Mouse (Mus musculus): ENCODE results near the gene Rnf215. TPM values are rescaled to one million over a fixed set of nuclear protein-coding genes. Genes with fewer than 3 reads are reported as not detected.

Rnf215 gene
- 31.8 TPM for polyA plus RNA-seq (2021)

GRCm38 (mm10) chr11:4134986-4135935 is at the start of gene Rnf215:
Gene Rnf215 (plus strand): TSS chr11:4135202.
- ChIA-PET POLR2A (interaction anchor here (1.2 kb wide), 1 partner anchor 84 kb away, joined by 4 read pairs; no protein-coding TSS in a partner anchor), CTCF (interaction anchor here (0.9 to 2.4 kb wide), 13 partner anchors 8 to 316 kb away, joined by 3 to 22 read pairs (median 6); partner anchors contain the start of gene Sec14l2)
- peak; percentile 83 for ATAC-seq
- TF ChIP-seq CTCF (IDR thresholded peaks at IDR 0.05) = no peak
- no peak for DNase-seq (ENCODE audit: low read depth, low spot score)
- in situ Hi-C loops (cut with MboI; ENCODE audit: low pct_unique_long_range_greater_than_20kb) = loop anchor here (5.0 to 10.0 kb wide), 2 partner anchors 82 to 300 kb away; partner anchors contain the start of gene Castor1
- peaks cover 4% of the 10 kb centered on the region for H3K27me3 ChIP-seq

DNA sequence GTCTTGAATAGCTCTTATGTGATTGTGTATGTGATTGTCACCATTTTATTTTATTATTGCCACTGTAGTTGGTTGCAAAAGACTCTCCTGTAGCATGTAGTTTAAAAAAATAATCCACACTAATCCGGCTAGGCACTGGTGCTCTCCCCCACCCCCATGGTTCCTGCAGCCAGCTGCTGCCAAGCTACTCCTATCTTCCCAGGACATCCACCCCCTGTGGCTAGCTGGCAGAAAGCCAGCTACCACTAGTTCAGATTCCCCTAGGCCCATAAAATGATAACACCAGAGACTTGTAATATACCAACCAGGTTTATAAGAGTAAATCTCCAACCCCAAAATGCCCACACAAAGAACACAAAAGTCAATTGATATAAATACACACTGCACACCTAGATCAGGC is 48.8 kb upstream of the Rnf215 start:
- TF ChIP-seq CTCF (IDR thresholded peaks at IDR 0.05) = no peak
- ChIA-PET POLR2A (interaction anchor here (1.5 kb wide), 1 partner anchor 11 kb away, joined by 3 read pairs; no protein-coding TSS in a partner anchor), CTCF (interaction anchor here (0.7 to 2.1 kb wide), 6 partner anchors 8 to 133 kb away, joined by 3 to 5 read pairs (median 3); no protein-coding TSS in a partner anchor)
- ATAC-seq (no peak), DNase-seq (ENCODE audit: low read depth, low spot score) (no peak)
- H3K27me3 ChIP-seq = no peaks in the 10 kb centered on the region
- in situ Hi-C loops (cut with MboI; ENCODE audit: low pct_unique_long_range_greater_than_20kb) = no loop called here

DNA sequence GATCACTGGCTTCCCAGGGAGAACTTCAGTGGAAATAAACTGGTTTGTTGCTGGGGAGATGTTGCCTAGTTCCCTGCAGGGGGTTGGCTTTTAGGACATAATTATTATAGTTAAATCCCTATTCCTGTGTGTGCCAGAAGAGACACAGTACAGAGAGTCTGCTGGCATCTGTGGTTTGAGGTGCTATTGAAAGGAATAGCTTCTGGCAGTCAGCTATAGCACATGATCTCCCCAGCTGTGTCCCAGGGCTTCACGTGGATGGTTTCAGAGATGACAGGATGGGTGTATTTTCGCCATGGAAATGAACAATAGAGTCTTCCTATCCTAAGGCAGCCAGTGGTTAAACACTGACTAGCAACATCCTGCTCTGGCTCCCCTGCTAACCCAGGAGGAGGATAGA is 47.7 kb upstream of the Rnf215 start:
- TF ChIP-seq CTCF (IDR thresholded peaks at IDR 0.05) = no peak
- CTCF ChIA-PET = interaction anchor here (0.9 to 1.4 kb wide), 2 partner anchors 12 to 38 kb away, joined by 3 read pairs; no protein-coding TSS in a partner anchor
- DNase-seq (ENCODE audit: low read depth, low spot score) = peak; percentile 93
- H3K27me3 ChIP-seq = no peaks in the 10 kb centered on the region
- ATAC-seq = peak; percentile 79
- POLR2A ChIA-PET = interaction anchor here (0.7 to 1.5 kb wide), 3 partner anchors 9 to 99 kb away, joined by 3 read pairs; partner anchors contain the start of gene Tbc1d10a
- in situ Hi-C loops (cut with MboI; ENCODE audit: low pct_unique_long_range_greater_than_20kb) = no loop called here

- no peak for ATAC-seq
- in situ Hi-C loops (cut with MboI; ENCODE audit: low pct_unique_long_range_greater_than_20kb) = no loop called here
- no peaks in the 10 kb centered on the region for H3K27me3 ChIP-seq
- POLR2A ChIA-PET = no interaction called here
- CTCF ChIA-PET = interaction anchor here (1.0 to 1.5 kb wide), 4 partner anchors 9 to 39 kb away, joined by 3 to 9 read pairs (median 5); no protein-coding TSS in a partner anchor
- DNase-seq (ENCODE audit: low read depth, low spot score) = no peak
- TF ChIP-seq CTCF (IDR thresholded peaks at IDR 0.05) = no peak
These were observed 41.3 kb upstream of the Rnf215 start for GRCm38 (mm10) chr11:4093459-4094377.

DNA sequence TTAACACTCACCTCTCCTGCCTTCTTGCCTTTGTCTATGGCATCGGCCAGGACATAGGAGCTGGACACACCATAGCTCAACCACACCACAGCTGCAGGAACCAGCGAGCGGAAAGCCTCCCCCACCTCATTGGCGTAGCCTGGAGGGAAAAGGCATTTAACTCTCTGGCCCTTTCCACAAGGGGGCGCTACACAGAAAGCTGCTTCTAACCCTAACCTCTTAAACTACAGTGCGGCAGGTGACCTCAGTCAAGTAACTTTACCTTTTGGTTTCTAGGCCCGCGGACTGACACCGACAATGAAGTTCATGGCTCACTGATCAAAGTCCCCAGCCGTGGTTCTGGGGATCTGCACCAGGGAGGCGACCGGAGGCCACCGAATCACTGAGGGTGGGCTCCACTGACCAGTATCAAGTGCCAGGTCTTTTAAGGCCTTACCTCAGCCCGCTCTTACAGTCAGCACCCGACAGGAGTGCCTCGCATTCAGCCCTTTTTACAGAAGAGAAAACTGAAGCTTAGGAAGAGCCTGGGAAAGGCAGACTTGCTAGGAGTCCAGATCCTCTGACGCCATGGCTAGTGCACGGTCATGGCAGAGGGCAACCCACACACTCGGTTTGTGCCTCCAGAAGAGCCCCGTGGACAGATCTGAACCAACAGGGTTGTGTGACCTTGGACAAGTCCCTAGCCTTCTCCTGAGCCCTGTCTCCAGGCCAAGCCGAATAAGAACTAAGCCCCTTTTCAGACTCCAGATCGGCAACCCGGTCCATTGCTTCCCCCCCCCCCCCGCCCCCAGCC is 40.4 kb upstream of the Rnf215 start:
- POLR2A ChIA-PET = no interaction called here
- CTCF ChIA-PET = interaction anchor here (1.0 to 1.5 kb wide), 4 partner anchors 10 to 38 kb away, joined by 3 to 9 read pairs (median 5); no protein-coding TSS in a partner anchor
- no peaks in the 10 kb centered on the region for H3K27me3 ChIP-seq
- TF ChIP-seq CTCF (IDR thresholded peaks at IDR 0.05) = peak; percentile 73
- ATAC-seq (no peak), DNase-seq (ENCODE audit: low read depth, low spot score) (no peak)
- in situ Hi-C loops (cut with MboI; ENCODE audit: low pct_unique_long_range_greater_than_20kb) = no loop called here

DNA sequence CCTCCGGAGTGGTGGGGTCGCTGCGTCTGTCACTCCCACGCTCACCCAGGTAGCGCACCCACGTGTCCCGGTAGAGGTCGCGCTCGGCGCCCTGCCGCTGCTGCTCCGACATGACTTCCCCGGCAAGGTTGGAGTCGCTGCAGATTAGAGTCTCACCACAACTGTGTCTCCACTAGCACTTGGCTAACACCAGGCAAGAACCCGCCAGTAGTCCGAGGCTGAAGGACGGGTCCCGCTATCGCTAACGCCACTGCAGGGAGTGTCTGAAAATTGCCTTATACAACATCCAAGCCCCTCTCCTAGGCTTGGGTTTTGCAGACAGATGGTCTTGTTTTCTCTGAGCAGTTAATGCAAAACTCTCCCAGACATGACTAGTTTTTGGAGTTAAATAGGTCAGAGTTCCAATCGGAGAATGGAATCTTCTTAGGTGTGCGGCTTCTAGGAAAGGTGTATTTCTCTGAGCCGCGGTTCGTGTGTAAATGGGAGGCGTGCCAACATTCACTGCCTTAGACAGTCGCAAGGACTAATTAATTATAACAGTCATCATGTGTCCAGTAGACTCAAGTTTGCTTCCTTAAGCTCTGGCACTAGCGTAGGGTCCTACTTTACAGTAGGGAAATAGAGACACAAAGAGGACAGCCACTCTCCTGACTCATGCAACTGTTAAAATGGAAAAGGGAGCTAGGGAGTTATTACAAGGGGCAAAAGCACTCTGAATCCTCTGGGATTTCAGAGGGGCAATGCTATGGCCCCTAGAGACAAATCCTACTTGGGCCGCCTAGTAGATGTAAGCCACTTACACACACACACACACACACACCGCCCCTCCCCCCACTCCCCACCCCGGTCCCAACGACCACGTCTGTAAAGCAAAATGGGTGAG is 39.6 kb upstream of the Rnf215 start, which contains the start of gene Mtfp1:
Gene Mtfp1, minus strand, starts transcription at position 275 of the 883 bp plus-strand sequence.
- ChIA-PET CTCF (interaction anchor here (1.2 to 2.3 kb wide), 3 partner anchors 15 to 23 kb away, joined by 5 to 9 read pairs (median 6); no protein-coding TSS in a partner anchor), POLR2A (interaction anchor here (0.8 kb wide), 1 partner anchor 8 kb away, joined by 3 read pairs; no protein-coding TSS in a partner anchor)
- in situ Hi-C loops (cut with MboI; ENCODE audit: low pct_unique_long_range_greater_than_20kb) = no loop called here
- H3K27me3 ChIP-seq = no peaks in the 10 kb centered on the region
- ATAC-seq = no peak
- no peak for TF ChIP-seq CTCF (IDR thresholded peaks at IDR 0.05)
- DNase-seq (ENCODE audit: low read depth, low spot score) = no peak

GRCm38 (mm10) chr11:4096054-4096984 is 38.7 kb upstream of the Rnf215 start:
- ATAC-seq = peak; percentile 81
- no peaks in the 10 kb centered on the region for H3K27me3 ChIP-seq
- POLR2A ChIA-PET = interaction anchor here (0.8 to 1.2 kb wide), 3 partner anchors 9 to 22 kb away, joined by 3 to 7 read pairs (median 3); no protein-coding TSS in a partner anchor
- CTCF ChIA-PET = interaction anchor here (0.9 to 2.3 kb wide), 3 partner anchors 16 to 21 kb away, joined by 3 to 6 read pairs (median 3); no protein-coding TSS in a partner anchor
- in situ Hi-C loops (cut with MboI; ENCODE audit: low pct_unique_long_range_greater_than_20kb) = no loop called here
- peak; percentile 89 for DNase-seq (ENCODE audit: low read depth, low spot score)
- no peak for TF ChIP-seq CTCF (IDR thresholded peaks at IDR 0.05)
